Mouse (Mus musculus) G1E (cell line): Measurements from ENCODE around the gene Elane.

Source experiments
- CTCF ChIP-seq: IDR thresholded peaks from 2 replicates; pipeline ENCODE4 v1.5.1; 2012; ENCODE audit warnings: low read depth, low read length, inconsistent platforms, mixed read lengths
- POLR2AphosphoS5 ChIP-seq: IDR thresholded peaks from 2 replicates; pipeline ENCODE4 v1.6.1; 2012; ENCODE audit warnings: low read depth, low read length, inconsistent platforms; ENCODE audit not compliant: insufficient replicate concordance

- TF ChIP-seq CTCF (no peak), POLR2AphosphoS5 (no peak)
Observed at GRCm38 (mm10) chr10:79865801-79866295, 20.2 kb upstream of the Elane start.
